Mouse (Mus musculus) lung, adult 2 months (tissue): ENCODE data around the gene Gpr162.

Experiments used
- CTCF ChIP-seq: fragments of 200-500 bp; IDR thresholded peaks from 2 replicates; pipeline ENCODE4 v1.5.1; 2011; ENCODE audit warnings: mild to moderate bottlenecking, low read length, control low read depth; ENCODE audit not compliant: insufficient read depth
- POLR2A ChIP-seq: fragments of 200-500 bp; IDR thresholded peaks from 2 replicates; pipeline ENCODE4 v1.6.1; 2011; ENCODE audit warnings: low read depth, mild to moderate bottlenecking, control low read depth, low read length, borderline replicate concordance; ENCODE audit errors: extremely low read depth

DNA sequence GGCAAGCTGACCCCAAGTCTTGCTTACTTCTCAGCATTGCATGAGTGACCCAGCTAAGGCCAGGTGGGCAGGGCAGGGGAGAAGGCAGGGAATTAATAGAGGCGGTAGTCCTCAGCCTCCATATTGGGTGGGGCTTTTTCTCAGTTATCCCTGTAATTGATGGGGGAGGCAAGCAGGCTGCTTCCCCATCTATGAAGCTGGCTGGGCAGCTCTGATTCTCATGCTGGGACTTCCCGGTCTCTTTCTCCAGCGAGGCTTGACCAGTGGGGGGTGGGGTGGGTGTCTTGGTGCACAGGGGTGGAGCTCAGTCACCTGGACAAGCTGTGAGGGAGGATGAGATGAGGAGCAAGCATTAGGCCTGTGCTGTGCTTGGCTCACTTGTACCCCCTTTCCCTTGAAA lies 2.0 kb downstream of the Gpr162 start:
- TF ChIP-seq CTCF (no peak), POLR2A (no peak)
